Mouse (Mus musculus) CD4-positive helper T cell, adult 2 months (primary cell): ENCODE results near the gene Fam13c.

Source experiments
- DNase-seq: peaks from one replicate; pipeline ENCODE4 v3.0.0-alpha.2; 2012; ENCODE audit warnings: low read depth, missing footprints, low spot score

The Fam13c gene

DNA sequence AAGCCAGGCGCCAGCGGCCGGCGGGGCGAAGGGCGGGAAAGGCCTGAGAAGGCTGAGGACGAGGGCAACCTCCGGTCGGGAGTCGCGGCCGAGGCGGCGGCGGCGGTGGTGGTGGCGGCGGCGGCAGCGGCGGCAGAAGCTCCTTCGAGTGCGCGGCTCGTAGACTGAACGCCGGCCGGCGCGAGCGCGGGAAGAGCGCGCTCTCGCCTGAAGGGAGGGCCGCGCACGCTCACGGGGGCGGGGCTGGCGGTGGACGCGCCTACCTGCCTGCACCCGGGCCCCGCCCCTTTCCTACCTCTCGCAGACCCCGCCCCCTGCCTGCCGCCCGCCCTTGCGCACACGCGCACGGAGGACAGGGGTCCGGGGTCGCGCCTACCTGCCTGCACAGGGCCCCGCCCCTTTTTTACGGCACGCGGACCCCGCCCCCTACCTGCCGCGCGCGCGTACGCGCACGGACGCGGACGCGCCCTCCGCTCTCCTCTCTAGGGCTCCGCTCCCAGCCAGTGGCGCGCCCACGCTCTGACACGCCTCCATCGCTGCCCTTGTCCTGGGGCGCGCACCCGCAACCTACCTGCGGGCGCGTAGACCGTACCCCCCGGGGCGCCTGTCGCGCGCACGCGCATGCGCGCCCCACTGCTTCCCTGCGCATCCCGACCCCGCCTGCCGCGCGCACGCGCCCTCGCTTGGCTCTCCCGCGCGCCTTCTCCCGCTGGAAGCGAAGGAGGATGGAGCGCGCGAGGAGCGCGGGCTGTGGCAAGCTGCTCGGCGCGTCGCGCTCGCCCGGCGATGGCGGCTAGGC is 159.0 kb downstream of the Fam13c start:
- peak; percentile 4 for DNase-seq

- DNase-seq = no peak
Observed at GRCm38 (mm10) chr10:70599925-70600305, 159.6 kb downstream of the Fam13c start.
